Mouse (Mus musculus) E14TG2a.4 (cell line): ENCODE data around the gene Gm10837.

Experiments
- CTCF ChIP-seq: conservative IDR thresholded peaks from 2 replicates; pipeline ENCODE4 v1.5.1; 2014; ENCODE audit warnings: low read length
- NANOG ChIP-seq: IDR thresholded peaks from 2 replicates; pipeline ENCODE4 v1.6.1; 2014; ENCODE audit warnings: borderline replicate concordance, low read length, mixed read lengths

DNA sequence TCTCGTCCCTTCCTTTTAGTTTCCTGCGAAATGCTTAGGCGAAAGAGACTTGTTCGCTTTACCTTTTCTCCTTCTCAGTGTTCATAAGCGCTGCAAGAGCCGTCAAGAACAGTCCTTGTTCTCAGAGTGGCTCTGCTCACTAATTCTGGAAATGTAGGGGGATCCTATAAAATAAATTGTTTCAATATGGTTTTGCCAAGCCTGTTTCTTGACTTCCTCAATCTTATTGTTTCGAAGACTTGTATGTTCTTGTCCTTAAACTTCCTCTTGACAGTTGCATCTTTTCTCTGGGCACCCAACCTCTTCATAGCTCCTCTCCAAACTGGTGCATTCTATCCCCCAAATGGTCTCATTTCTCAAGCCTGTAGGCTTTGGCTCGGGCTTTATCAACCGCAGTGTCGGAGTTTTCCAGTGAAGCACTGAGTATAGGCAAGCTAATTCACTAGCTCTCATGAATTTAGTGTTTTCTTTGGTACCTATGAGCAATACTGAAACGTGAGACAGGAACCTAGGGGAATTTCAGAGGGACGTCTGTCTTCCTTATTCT lies 4.7 kb upstream of the Gm10837 start:
- no peak for TF ChIP-seq CTCF
- no peak for TF ChIP-seq NANOG
